Mouse (Mus musculus) spleen, adult 12 weeks (tissue): ENCODE results near the gene Ift140.
"Not testable (repeated sequence)": the region's sequence is repeated elsewhere in the genome, so short reads cannot be mapped to it uniquely, and the experiment has no call there.

Source experiments
- DNase-seq: peaks from one replicate; pipeline ENCODE4 v3.0.0; 2022; ENCODE audit warnings: low spot score

Gene Ift140

DNA sequence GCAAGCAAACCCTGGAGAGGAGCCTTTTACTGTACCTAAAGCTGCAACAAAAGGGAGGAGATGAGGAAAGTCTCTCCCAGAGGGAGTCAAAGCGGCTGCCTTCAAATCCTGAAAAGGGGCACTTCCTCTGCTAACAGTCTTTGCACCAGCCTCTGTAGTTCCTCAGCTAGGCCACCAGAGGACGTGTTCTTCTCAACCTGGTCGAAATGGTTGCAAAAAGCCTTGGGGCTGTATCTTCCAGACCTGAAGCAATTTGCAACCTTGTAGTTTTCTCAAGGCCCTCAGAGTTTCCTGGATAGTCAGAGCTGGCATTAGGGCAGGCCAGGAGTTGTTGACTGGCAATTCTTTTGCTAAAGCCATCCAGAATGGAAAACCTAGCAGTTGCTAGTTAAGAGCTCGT lies 101.4 kb downstream of the Ift140 start:
- no peak for DNase-seq

DNA sequence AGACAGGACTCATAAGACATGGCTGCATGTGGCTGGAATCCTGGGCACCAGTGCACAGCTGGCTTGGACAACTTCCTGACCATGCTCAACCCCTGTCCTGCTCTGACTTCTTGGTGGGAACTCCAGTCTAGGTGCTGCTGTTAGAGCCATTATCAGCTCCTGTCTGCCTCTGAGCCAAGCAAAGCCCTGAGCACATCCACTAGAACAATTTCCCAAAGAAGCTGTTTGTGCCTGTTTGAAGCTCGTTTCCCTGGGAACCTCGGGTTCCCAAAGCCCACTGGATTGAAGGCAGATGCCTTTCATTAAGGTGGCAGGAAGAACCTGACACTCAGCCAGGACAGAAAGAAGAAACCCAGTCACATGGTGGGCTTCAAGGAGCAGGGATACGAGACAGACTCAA lies 104.5 kb downstream of the Ift140 start, which contains the start of gene Ptx4:
Gene Ptx4 (plus strand): TSS at position 355 of the 400 bp plus-strand sequence.
- no peak for DNase-seq

DNA sequence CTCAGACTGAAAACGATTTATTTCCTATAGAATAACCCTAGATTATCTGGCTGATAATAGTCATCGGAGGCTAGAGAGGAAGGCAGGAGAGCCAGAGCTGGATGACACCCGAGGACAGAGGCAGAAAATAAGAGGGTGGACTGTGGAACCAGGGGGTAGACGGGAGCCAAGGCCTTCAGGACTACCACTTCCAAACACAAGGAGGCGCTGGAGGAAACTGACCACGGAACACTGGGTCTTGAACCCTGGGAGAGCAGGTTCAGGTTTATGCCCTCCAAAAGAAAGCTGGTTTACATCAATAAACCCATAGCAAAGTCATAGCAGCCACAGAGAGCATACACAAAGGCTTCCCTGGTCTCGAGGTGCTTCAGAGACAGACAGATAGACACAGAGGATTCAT lies 108.1 kb downstream of the Ift140 start:
- DNase-seq = no peak

DNA sequence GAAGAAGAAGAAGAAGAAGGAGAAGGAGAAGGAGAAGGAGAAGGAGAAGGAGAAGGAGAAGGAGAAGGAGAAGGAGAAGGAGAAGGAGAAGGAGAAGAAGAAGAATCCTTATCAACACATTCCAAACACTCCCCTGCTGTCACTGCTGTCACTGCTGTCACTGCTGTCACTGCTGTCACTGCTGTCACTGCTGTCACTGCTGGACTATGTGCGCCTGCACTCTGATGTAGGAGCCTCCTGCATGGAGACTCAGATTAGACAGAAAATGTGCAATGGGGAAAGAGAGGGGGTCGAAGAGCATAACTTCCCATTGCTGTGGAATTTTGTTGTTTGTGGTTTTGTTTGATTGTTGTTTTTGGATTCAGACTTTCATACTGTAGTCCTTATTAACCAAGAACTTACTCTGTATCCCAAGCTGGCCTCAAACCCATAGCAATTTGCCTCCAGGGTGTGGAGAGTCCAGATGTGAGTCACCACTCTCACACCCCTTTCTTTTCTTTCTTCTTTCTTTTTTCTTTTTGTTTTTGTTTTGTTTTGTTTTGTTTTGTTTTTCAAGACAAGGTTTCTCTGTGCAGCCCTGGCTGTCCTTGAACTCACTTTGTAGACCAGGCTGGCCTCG lies 109.7 kb downstream of the Ift140 start:
- not testable (repeated sequence) for DNase-seq

DNA sequence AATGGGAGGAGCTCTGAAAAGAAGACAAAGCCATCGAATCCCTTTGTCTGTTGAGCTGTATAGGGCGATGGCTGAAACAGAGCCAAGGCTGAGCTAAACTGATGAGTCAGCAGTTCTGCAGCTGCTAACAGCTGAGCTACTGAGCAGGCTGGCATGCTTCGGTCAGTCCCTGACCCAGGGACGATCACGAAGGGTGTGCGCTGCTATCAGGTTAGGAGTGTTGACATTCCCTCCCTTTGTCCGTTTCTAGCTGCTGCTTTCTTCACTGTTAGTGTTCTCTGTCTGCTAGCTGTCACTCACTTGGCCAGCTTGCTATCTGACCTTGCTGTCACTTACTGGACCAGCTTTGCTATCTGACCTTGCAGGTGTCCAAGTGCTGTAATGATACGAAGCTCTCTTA lies 111.2 kb downstream of the Ift140 start:
- no peak for DNase-seq

DNA sequence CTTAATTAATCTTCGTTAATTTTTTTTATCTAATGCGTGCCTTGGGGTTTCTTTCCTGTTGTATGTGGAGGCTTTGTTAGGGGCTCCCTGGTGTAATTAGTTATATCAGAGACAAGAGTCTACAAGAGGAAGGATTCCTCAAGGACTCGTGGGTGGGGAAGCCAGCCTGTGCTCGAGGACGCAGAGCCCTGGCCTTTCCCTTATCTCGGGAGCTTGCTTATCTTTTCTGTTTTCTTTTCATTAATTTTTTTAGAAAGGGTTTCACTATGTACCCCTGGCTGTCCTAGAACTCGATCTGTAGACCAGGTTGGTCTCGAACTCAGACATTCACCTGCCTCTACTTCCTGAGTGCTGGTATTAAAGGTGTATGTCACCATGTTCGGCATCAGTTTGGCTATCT lies 111.8 kb downstream of the Ift140 start:
- no peak for DNase-seq

DNA sequence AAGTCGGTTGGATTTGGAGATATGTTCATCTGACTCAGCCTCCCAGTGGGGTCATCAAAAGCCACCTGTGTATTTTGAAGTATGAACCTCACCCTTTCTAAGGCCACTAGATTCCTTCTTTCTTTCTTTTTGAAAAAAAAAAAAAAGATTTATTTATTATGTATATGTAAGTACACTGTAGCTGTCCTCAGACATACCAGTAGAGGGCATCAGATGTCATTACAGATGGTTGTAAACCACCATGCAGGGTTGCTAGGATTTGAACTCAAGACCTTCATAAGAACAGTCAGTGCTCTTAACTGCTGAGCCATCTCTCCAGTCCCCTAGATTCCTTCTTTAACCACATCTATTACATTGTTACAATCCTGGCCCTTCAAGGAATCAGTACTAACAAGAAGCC lies 114.2 kb downstream of the Ift140 start:
- DNase-seq = no peak

DNA sequence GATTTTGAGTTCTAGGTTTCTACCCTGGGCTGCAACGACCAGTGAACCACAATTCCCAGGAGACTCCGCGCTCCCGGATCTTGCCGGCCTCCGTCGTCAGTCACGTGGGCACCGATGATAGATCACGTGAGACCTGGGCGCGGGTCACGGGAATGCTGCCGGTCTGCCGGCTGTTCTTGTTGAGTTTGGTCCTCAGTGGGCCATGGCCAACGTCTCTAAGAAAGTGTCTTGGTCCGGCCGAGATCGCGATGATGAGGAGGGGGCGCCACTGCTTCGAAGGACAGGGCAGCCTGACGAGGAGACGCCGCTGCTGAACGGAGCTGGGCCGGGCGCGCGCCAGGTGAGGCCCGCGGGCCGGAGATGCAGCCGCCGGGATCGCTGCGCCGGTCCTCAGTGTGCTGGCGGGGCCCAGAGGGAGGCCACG lies 117.4 kb downstream of the Ift140 start, which contains the start of gene Clcn7:
Gene Clcn7 (plus strand): TSS at position 117 of the 424 bp plus-strand sequence.
- DNase-seq = peak; percentile 86

DNA sequence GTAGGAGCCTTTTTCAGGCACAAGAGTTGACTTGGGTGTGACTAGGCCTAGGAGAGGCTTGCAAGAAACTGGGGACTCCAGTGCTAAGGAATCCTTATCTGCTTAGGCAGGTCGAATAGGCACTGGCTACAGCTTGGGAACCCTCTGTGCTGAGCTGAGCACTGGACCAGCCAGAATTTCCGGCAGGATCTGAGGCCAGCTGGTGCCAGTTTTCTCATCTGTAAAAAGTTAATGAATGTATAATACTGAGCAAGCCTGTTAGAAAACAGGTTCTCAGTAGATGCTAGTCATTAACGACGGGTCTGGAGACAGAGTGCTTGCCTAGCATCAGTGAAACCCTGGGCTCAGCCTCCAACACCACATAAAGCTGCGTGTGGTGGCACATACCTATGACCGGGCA lies 119.7 kb downstream of the Ift140 start:
- DNase-seq = no peak

DNA sequence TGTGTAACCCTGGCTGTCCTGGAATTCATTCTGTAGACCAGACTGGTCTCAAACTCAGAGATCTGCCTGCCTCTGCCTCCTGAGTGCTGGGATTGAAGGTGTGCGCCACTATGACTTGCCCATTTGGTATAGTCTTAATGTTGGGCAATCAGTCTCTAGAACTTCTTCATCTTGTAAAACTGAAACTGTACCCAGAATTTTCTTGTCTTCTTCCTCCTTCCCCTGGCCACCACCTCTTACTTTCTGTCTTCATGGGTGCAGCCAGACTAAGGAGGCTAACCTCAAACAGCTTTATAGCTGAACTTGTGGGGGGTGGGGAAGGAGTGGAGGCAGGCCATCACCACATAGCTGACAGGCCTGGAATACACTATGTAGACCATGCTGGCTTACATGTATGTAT lies 122.9 kb downstream of the Ift140 start:
- DNase-seq = no peak

DNA sequence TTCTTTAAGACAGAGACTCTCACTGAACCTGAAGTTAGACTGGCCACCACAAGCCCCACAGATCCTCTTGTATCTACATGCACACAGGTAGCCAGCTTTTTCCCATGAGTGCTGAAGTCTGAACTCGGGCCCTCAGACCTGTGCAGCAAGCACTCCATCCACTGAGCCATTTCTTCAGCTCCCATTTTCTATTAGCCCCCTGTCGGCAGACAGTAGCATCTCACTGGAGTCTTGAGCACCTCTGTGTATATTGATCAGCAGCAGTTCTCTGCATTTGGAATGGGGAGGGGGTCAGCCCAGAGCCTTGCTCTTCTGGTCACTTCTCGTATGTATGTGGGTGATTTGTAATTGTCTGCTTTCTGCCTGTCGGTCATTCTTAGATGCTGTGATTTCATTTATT lies 124.1 kb downstream of the Ift140 start:
- DNase-seq = no peak
